8 mouse cellular contexts compared by ENCODE assay signal in genomic region chr17:86961301-86961841, GRCm38 (mm10). TPM values are rescaled to one million over a fixed set of nuclear protein-coding genes. Genes with fewer than 3 reads are reported as not detected.
DNase-seq lines count a peak whose midpoint lies in the region; ATAC-seq and TF ChIP-seq lines count a peak whose summit lies in the region.

No protein-coding gene starts in this region.

- H3K36me3 ChIP-seq in CH12.LX (replicated peaks in 1 of 2; ENCODE audit: control insufficient read depth in 1 of 2, insufficient read depth in 1 of 2, low read length in 1 of 2), result peaks cover 0 to 14% of the 10 kb centered on the region in 2 experiments
- no peaks in the 10 kb centered on the region for H3K36me3 ChIP-seq in hindbrain, embryonic 15.5 days

- no peak for TF ChIP-seq POLR2A in CH12.LX (IDR thresholded peaks at IDR 0.05; ENCODE audit: low read depth, low read length)

- peak overlapping the region; percentile 80; the same call in 1 of the 2 replicates for H3K9ac ChIP-seq in CH12.LX (ENCODE audit: insufficient read depth, low read depth)
- no peak overlapping the region for H3K9ac ChIP-seq in hindbrain, embryonic 15.5 days

- H3K4me3 ChIP-seq in CH12.LX (replicated peaks in 1 of 3; ENCODE audit: low read depth in 2 of 3, low read length in 2 of 3, poor library complexity in 1 of 3), result no peak overlapping the region
- no peak overlapping the region for H3K4me3 ChIP-seq in hindbrain, embryonic 15.5 days

- H3K27ac ChIP-seq in CH12.LX (ENCODE audit: insufficient read depth, low read depth), result peak overlapping the region; percentile 19; the same call in 1 of the 2 replicates
- 0 out of 2 replicates have a peak overlapping the region, but pooled peaks have one; percentile 10 for H3K27ac ChIP-seq in hindbrain, embryonic 15.5 days (replicated peaks)

- in situ Hi-C loops in CH12.LX (cut with MboI; ENCODE audit: low pct_ligation_motif_present, low pct_unique_long_range_greater_than_20kb, low sequenced_read_pairs), result no loop called here

- DNase-seq in cerebellum, adult 18-20 months, result peak; percentile 23 to 31
- no peak for DNase-seq in CH12.LX (ENCODE audit: extremely low read depth)
- peak; percentile 71 for DNase-seq in fibroblast of lung, adult 2 months (ENCODE audit: low read depth)
- DNase-seq in lung, postnatal 25 days (ENCODE audit: low spot score), result peak; percentile 38
- DNase-seq in left cerebral cortex, adult 9 months (ENCODE audit: low spot score in 2 of 2), result no peak

- TF ChIP-seq CTCF in CH12.LX (conservative IDR thresholded peaks at IDR 0.05 in 1 of 2, IDR thresholded peaks at IDR 0.05 in 1 of 2; ENCODE audit: low read depth in 2 of 2, low read length in 2 of 2), result no peak

- H3K4me1 ChIP-seq in CH12.LX (ENCODE audit: control insufficient read depth in 1 of 2, insufficient read depth in 2 of 2), result peaks cover 20 to 63% of the 10 kb centered on the region in 2 experiments
- peaks cover 46% of the 10 kb centered on the region for H3K4me1 ChIP-seq in hindbrain, embryonic 15.5 days (replicated peaks)

- no peak for ATAC-seq in cerebellum, adult (ENCODE audit: insufficient number of reproducible peaks, low FRiP score, low TSS enrichment)
- ATAC-seq in hindbrain, embryonic 15.5 days (ENCODE audit: low FRiP score, low read depth), result no peak
- no peak for ATAC-seq in megakaryocyte-erythroid progenitor cell, adult 5-6 weeks (replicated peaks; ENCODE audit: low FRiP score, low TSS enrichment, poor library complexity, severe bottlenecking)

- no peaks in the 10 kb centered on the region for H3K27me3 ChIP-seq in CH12.LX (replicated peaks)
- H3K27me3 ChIP-seq in hindbrain, embryonic 15.5 days, result no peaks in the 10 kb centered on the region

- WGBS in hindbrain, embryonic 15.5 days, result 73% methylated on average over 8 of the region's 8 CpGs

- peaks cover 17% of the 10 kb centered on the region for H3K79me2 ChIP-seq in CH12.LX (replicated peaks; ENCODE audit: control insufficient read depth, extremely low read depth, insufficient read depth, poor library complexity, severe bottlenecking)

- peaks cover 2% of the 10 kb centered on the region for H3K9me3 ChIP-seq in CH12.LX (replicated peaks; ENCODE audit: low read length)
- no peaks in the 10 kb centered on the region for H3K9me3 ChIP-seq in hindbrain, embryonic 15.5 days

- dilution Hi-C loops in CH12.LX (cut with MboI; ENCODE audit: extremely low pct_ligation_motif_present, extremely low pct_unique_long_range_greater_than_20kb, low sequenced_read_pairs), result no loop called here

- no peak for TF ChIP-seq EP300 in CH12.LX (IDR thresholded peaks at IDR 0.05; ENCODE audit: low read length)

- TF ChIP-seq RAD21 in CH12.LX (IDR thresholded peaks at IDR 0.05; ENCODE audit: low read depth, low read length), result no peak

- H3K4me2 ChIP-seq in CH12.LX (ENCODE audit: insufficient read depth, low read depth, poor library complexity, severe bottlenecking), result peak overlapping the region; percentile 80
- peak overlapping the region; percentile 75 for H3K4me2 ChIP-seq in hindbrain, embryonic 15.5 days

TF ChIP-seq in CH12.LX, 34 proteins besides CTCF, POLR2A, EP300 and RAD21:
- TF ChIP-seq ELF1 (IDR thresholded peaks at IDR 0.05; ENCODE audit: low read depth, low read length) (no peak), ETS1 (conservative IDR thresholded peaks at IDR 0.05; ENCODE audit: low read depth, low read length) (peak; percentile 72), NELFE (IDR thresholded peaks at IDR 0.05; ENCODE audit: low read depth, low read length) (no peak), ZNF384 (IDR thresholded peaks at IDR 0.05; ENCODE audit: low read depth, low read length) (peak; percentile 41; the same call in 1 of the 2 replicates), MAFK (IDR thresholded peaks at IDR 0.05; ENCODE audit: insufficient replicate concordance, low read length) (no peak)

RNA-seq across cellular contexts. Expression of gene Rhoq, which starts 1.5 kb away (rescaled TPM):
- total RNA-seq in CH12.LX (2012; rRNA removed) (10.7 and 18.8 TPM in 2 replicates), CH12.LX (2014; rRNA removed) (23.2 and 23.9 TPM in 2 replicates)
- polyA plus RNA-seq in CH12.LX (2012; ENCODE audit: insufficient read length, low read depth), result 22.5 and 24.4 TPM in 2 replicates
- 8.6 and 8.8 TPM in 2 replicates for polyA plus RNA-seq in hindbrain, embryonic 15.5 days (2015; fragmentation: Nextera tagmentation; extraction: Ambion mirVana)
- 0.13 and 2.8 TPM in 2 replicates for total RNA-seq in megakaryocyte-erythroid progenitor cell, adult 5-6 weeks (2014; fragmentation: Nextera tagmentation)
- 1.5 and 2.9 TPM in 2 replicates for total RNA-seq in megakaryocyte-erythroid progenitor cell, adult 5-6 weeks (2017)

RNA-seq across cellular contexts. Expression of gene Atp6v1e2, which starts 13.7 kb away (rescaled TPM):
- total RNA-seq in CH12.LX (2012; rRNA removed), result not detected in 2 replicates
- total RNA-seq in CH12.LX (2014; rRNA removed), result not detected in 2 replicates
- not detected in 2 replicates for polyA plus RNA-seq in CH12.LX (2012; ENCODE audit: insufficient read length, low read depth)
- 0.16 TPM in 1 of 2 replicates, not detected in the other for polyA plus RNA-seq in hindbrain, embryonic 15.5 days (2015; fragmentation: Nextera tagmentation; extraction: Ambion mirVana)
- total RNA-seq in megakaryocyte-erythroid progenitor cell, adult 5-6 weeks (2014; fragmentation: Nextera tagmentation), result not detected in 2 replicates
- total RNA-seq in megakaryocyte-erythroid progenitor cell, adult 5-6 weeks (2017), result not detected in 2 replicates

RNA-seq across cellular contexts. Expression of gene Tmem247, which starts 44.2 kb away (rescaled TPM):
- total RNA-seq in CH12.LX (2012; rRNA removed) (not detected in 2 replicates), CH12.LX (2014; rRNA removed) (not detected in 2 replicates)
- not detected in 2 replicates for polyA plus RNA-seq in CH12.LX (2012; ENCODE audit: insufficient read length, low read depth)
- not detected in 2 replicates for polyA plus RNA-seq in hindbrain, embryonic 15.5 days (2015; fragmentation: Nextera tagmentation; extraction: Ambion mirVana)
- not detected in 2 replicates for total RNA-seq in megakaryocyte-erythroid progenitor cell, adult 5-6 weeks (2014; fragmentation: Nextera tagmentation)
- total RNA-seq in megakaryocyte-erythroid progenitor cell, adult 5-6 weeks (2017), result not detected in 2 replicates

Comparison
In these comparisons a context has a peak if more than half of its experiments do, and no peak if none do; other contexts are left out.
1. DNase-seq: peak in cerebellum, adult 18-20 months (2 of 2), fibroblast of lung, adult 2 months (single experiment) and lung, postnatal 25 days (single experiment); none in CH12.LX (single experiment) and left cerebral cortex, adult 9 months (0 of 2).